Mouse (Mus musculus) kidney, adult 9 months (tissue): ENCODE results near the gene Gm14295.
"Not testable (repeated sequence)": the region's sequence is repeated elsewhere in the genome, so short reads cannot be mapped to it uniquely, and the experiment has no call there.

Experiments used
- DNase-seq: peaks from one replicate; pipeline ENCODE4 v3.0.0; 2022

Gm14295 gene

GRCm38 (mm10) chr2:176798312-176798711 is at the start of gene Gm14295:
Gene Gm14295 (plus strand): TSS chr2:176798612.
- not testable (repeated sequence) for DNase-seq

GRCm38 (mm10) chr2:176798785-176799184 is 373 bp downstream of the Gm14295 start:
- not testable (repeated sequence) for DNase-seq

GRCm38 (mm10) chr2:176830840-176831239 is 32.4 kb downstream of the Gm14295 start, which contains the start of gene Gm14408:
Gene Gm14408 (plus strand): TSS chr2:176831140.
- not testable (repeated sequence) for DNase-seq
